Mouse (Mus musculus) brain, embryonic 14.5 days (tissue): ENCODE measurements around the gene Slc7a15.

Experiments used
- CTCF ChIP-seq: fragments of 200-500 bp; IDR thresholded peaks from 2 replicates; pipeline ENCODE4 v1.5.1; 2012; ENCODE audit warnings: inconsistent platforms, mild to moderate bottlenecking, moderate library complexity, borderline replicate concordance; ENCODE audit not compliant: insufficient read depth, insufficient read length; ENCODE audit errors: extremely low read depth
- POLR2A ChIP-seq: fragments of 200-500 bp; IDR thresholded peaks from 2 replicates; pipeline ENCODE4 v1.6.1; 2012; ENCODE audit warnings: mild to moderate bottlenecking, inconsistent platforms, borderline replicate concordance; ENCODE audit not compliant: poor library complexity, insufficient read depth, insufficient read length, severe bottlenecking; ENCODE audit errors: extremely low read depth

GRCm38 (mm10) chr12:8511037-8511882 lies 87.6 kb downstream of the Slc7a15 start:
- TF ChIP-seq CTCF (no peak), POLR2A (no peak)
